Mouse (Mus musculus): ENCODE data around the gene Ankrd65.
A peak's percentile ranks its signal among the peaks of the same experiment; 100 is the strongest.

Gene Ankrd65

DNA sequence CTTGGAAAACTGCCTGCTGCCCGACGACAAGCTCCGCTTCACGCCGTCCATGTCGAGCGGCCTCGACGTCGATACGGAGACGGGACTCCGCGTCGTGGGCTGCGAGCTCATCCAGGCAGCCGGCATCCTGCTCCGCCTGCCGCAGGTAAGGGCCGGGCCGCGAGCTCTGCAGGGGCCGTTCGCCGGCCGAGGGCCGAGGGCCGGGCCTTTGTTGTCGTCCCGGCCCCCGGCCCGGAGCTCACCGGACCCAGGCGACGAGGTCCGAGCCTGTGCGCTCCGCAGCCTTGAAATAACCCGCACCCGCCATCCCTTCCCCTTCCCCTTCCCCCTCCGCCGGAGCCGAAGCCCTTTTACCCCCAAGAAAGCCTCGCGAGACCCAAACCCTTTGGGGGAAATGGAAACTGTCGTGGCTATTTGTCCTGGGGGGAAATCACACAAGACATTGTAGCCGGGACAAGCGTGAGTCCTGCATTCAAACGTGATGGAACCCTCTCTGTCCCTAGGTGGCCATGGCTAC is 22.5 kb downstream of the Ankrd65 start:
- DNase-seq (ENCODE audit: low read depth), result peak; percentile 50

DNA sequence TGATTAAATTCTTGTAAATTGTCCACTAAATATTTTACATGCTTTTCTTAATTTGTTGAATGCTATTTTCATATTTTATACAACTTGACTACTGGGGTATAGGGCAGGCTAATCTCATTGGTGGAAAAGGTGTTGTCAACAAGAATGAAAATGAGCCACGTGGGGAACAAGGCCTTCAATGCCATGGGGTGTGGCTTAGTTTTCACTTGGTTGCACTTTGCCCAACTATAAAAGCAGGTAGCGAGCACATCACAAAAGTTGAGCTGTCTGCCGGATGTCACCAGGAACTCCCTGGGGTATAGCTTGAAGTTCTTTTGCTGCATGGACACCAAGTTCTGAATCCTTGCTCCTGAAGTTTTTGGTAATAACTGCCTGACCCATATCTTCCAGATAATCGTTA is 27.3 kb downstream of the Ankrd65 start:
- DNase-seq (ENCODE audit: low read depth), result no peak

DNA sequence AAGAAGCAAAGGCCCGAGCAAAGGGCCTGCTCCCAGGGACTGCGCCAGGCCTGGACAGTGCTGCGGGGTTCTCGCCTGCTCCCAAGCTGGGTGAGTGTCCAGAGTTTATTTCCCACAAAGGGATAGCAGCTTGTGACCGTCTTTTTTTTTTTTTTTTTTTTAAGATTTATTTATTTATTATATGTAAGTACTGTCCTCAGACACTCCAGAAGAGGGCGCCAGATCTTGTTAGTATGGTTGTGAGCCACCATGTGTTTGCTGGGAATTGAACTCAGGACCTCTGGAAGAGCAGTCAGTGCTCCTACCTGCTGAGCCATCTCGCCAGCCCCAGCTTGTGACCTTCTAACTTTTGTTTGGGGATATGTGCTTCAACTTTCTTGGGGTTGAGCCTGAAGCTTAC is 30.8 kb downstream of the Ankrd65 start:
- DNase-seq (ENCODE audit: low read depth), result peak; percentile 65

DNA sequence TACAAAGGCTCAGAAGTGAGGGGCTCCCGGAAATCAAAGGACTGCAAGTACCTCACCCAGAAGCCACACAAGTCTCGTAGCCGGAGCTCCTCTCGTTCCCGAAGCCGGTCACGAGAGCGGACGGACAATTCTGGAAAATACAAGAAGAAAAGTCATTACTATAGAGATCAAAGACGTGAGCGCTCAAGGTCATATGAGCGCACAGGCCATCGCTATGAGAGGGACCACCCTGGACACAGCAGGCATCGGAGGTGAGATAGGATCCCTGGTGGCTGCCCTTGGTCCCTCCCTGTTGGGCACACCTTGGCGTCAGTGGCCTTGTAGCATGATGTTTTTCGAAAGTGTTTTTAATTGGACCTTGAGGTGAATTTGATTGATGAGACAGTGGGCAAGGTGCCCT is 33.2 kb downstream of the Ankrd65 start:
- DNase-seq (ENCODE audit: low read depth), result no peak

DNA sequence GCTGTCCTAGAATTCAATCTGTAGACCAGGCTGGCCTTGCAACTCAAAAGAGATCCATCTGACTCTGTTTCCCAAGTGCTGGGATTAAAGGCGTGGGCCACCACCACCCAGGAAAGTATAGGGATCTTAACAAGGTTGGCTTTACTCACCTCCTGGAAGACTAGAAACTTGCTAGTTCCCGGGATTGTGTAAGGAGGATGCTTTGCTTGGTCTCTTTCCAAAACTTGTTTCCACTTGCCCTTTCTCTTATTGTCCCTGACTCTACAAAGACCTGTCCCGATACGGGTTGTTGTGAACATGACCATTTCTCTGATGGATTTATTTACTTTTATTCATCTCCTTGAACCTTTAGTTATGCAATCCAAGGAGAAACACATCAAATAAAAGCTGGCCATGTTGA is 39.6 kb downstream of the Ankrd65 start:
- DNase-seq (ENCODE audit: low read depth), result no peak

DNA sequence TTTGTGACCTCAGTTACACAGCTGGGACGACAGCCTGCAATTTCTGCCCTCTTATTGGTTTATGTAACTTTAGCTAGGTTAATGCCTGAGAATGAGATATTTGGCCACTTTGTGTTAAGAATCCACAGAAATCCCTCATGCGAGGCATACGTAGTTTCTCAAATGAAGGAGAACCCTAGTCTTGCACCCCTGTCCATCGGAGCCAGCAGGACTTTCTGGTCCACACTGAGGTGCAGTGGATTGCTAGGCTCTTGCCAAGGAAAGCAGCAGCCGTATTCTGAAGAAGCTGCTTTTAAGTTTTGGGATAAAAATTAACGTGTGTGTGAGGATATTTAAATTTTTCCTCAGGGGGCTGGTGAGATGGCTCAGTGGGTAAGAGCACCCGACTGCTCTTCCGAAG is 40.4 kb downstream of the Ankrd65 start:
- peak; percentile 37 for DNase-seq (ENCODE audit: low read depth)

DNA sequence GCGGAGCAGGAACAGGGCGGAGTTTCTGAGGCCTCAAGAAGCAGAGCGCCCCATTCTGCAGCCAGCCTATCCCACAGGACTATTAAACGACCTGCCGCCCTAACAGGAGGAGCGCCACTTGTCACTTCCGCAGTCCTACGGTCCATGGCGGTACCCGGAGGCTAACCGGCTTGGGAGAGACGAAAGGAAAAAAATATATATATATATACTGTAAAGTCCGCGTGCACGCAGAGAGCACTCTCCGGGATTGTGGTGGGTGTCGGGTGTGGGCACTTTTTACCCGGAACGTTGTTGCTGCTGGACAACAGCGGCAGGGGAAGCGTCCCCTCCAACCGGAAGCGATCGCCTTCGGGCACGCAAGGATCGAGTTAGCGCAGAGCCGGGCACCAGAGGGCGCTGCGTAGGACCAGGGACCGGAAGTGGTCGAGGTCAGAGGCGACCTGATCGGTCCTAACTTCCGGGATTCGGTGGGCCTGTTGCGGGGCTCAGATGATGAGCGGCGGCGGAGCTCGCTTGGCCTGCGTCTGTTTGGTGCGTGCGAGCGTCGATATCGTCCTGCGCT is 41.0 kb downstream of the Ankrd65 start, which contains the start of gene Aurkaip1:
TSS of gene Aurkaip1 (plus strand) at position 68 of the 562 bp plus-strand sequence.
- peak; percentile 91 for DNase-seq (ENCODE audit: low read depth)

DNA sequence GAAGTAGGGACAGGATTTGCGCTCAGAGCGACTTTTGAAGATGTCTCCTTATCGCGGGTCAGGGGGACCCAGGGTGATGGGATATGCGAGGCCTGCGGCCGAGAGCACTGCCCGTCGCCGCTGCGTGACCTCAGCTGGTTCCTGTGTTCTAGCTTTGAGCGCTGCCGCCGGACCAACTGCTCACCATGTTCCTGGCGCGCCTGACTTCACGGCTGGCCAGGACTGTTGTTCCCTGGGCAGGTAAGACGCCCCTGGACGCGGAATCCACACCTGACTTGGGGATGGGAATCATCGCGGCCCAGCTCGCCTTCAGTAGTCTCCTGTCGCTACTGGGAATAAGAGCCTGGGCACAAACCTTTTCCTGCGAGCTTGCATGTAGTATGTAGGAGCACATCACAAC is 41.6 kb downstream of the Ankrd65 start:
- no peak for DNase-seq (ENCODE audit: low read depth)

DNA sequence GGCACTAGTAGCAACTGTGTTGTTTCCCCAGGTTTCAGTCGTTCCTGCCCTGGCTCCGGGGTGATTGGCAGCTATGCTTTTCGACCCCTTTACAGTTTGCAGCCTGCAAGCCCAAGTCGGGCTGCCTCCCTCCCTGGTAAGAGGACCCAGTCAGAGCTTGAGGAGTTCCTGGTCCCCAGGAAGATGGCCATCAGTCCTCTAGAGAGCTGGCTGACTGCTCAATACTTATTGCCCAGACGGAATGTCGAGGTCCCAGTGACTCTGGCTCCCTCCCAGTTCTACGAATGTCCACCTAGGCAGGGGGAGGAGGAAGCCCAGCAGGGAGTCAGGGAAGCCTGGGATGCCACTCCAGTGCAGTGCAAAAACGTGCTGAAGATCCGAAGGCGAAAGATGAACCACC is 42.1 kb downstream of the Ankrd65 start:
- no peak for DNase-seq (ENCODE audit: low read depth)

DNA sequence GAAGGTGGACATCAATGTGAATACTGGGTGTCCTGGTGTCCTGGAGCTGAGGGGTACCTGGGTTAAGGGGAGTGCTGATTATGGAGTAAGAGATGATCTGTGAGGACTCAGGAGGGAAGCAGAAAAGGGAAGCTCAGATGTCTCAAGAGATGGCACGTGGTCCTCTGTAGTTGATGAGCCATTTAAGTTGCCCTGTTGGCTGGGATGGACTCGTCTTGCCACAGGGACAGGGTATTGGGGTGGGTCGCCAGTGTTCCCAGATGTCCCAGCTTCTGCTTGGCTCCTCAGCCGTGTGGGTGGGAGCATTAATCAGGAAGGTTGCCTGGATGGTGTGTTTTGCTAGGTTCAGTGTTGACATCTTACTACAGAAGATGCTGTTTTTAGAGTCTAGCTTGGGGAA is 43.0 kb downstream of the Ankrd65 start:
- DNase-seq (ENCODE audit: low read depth), result no peak

DNA sequence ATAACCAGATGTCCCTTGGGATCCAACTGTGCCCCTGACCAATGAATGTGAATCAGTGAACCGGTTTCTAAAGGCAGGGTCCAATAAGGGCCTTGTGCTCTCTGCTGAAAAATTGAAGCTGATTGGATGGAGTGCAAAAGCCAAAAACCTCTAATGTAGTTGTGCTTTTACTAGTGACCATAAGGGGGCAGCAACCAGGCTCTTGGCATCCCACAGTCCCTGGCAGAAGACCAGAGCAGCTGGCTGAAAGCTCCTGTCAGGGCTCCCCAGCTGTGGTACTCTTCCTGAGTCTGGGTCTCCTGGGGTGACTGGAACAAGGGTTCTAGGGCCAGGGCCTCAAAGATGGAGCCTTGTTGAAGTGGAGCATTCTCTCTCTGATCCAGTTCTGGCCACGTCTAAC is 43.6 kb downstream of the Ankrd65 start:
- DNase-seq (ENCODE audit: low read depth), result peak; percentile 82

DNA sequence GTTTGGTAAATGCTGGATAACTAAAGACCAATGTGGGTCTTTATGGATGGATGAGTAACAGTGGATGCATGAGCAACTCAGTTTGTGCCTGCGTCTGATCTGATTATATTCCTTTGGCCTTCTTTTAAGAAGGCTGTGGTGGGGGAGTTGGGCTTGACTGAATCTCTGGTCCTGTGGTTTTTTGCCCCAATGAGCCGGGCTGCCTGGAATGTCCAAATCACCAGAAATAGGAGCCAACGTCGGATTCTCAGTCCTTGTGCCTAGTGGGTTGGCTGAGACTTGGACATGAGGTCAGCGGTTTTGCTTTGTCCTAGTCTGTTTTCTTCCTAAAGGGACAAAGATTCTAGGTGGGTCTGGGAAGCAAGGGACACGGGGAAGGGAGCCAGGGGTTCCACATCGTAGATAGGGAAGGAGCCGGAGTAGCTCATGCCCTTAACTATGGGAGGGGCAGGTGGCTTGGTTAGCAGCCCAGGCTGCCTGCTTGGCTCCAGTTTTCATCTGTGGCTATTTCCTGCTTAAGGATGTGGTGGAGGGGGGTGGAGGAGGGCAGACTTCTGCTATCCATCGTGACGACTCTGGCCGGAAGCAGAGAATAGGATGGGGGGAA is 47.3 kb downstream of the Ankrd65 start:
- DNase-seq (ENCODE audit: low read depth), result no peak

DNA sequence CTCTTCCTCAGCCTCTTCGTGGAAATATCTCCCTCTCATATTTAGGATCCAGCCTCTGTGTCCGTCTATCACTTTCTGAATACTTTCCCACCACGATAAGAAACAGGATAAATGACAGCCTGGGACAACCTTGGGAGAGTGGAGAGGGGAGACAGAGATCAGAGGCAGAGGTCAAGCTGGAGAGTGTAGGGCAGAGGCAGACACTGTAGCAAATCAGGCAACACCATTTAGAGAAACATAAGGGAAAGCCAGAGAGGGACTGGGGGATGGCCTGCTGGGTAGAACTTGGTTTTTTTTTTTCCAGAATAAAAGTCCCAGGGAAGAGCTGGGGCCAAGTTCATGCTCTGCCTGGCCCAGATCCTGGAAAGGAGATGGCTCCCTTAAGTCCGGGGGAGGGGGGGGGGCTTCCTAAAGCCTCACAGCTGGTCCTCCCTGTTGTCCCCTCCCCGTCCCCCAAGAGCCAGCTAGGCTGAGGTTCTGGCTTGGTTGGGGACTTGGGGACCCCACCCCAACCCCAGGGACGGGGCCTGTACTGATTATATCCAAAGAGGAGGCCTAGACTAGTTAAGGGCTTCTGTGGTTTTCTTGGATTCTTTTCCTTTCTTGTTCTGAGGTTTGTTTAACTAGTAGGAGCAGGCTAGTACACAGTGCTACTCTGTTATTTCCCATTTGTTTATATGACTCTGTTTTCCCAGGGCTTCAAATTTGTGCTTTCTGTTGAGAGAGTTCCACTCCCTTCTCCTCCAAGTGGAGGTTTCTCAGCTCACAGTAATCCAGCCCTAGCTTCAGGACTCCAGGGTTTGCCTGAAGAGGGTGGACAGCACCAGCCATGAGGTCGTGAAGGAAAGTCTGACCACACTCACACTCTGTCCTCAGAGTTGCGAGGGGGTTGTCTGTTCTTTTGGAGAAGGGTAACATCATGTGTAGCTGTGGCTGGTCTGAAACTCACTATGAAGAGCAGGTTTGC is 48.2 kb downstream of the Ankrd65 start:
- no peak for DNase-seq (ENCODE audit: low read depth)

DNA sequence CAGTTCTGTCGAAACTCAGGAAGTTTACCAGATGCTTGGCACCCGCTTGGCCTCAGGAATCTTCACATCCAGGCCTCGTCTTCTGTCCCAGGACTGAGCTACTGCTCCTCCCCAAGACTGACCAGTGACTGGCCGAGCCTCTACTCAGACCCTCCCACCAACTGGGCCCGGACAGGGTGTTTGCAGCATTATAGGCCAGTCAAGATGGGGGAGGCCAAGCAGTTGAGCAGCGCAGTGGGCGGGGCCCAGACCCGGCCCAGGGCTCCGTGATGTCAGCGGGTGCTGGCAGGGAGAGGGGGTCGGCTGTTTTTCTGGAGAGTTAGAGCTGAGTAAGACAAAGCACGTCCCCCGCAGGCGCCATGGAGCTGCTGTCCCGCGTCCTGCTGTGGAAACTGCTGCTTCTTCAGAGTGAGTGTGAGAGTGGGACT is 49.3 kb downstream of the Ankrd65 start, which contains the start of gene Mxra8:
TSS of gene Mxra8 (plus strand) at position 198 of the 428 bp plus-strand sequence.
- DNase-seq (ENCODE audit: low read depth), result no peak

DNA sequence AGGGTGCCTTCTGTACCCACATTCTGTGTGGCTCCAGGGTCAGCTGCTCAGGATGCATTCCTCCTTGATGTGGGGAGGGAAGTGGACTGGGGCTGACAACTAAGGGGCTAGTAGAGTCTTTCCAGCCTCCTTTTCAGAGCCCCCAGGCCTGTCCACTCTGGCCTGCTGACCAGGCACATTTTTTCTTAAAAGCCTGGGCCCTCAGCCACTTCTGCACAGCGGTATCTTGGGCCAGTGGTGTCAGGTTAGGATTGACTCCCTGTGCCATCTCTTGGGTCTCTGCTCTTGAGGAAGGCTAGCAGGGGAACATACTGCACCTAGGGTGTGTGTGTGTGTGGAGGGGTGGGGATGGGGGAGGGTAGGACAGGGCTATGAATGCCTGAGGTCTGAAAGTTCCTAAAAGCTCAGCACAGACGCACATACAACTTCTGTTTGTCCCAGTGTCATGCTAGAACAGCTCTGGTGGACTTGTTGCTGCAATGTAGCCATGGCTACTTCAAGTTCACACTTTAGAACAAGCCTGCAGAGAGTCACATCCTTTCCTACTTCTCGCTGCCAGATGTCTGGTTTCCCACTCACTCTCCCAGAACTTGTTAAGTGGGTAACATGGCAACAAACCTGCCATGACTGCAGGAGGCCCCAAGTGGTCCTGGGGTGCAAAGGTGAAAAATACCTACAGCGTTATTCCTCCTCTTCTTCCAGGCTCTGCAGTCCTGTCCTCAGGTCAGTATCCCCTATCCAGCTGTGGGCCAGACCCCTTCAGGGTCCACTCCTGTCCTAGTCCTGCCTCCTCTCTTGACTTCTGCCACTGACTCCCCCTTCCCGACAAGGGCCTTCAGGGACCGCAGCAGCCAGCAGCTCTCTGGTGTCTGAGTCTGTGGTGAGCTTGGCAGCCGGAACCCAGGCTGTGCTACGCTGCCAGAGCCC is 50.1 kb downstream of the Ankrd65 start:
- peak; percentile 46 for DNase-seq (ENCODE audit: low read depth)

DNA sequence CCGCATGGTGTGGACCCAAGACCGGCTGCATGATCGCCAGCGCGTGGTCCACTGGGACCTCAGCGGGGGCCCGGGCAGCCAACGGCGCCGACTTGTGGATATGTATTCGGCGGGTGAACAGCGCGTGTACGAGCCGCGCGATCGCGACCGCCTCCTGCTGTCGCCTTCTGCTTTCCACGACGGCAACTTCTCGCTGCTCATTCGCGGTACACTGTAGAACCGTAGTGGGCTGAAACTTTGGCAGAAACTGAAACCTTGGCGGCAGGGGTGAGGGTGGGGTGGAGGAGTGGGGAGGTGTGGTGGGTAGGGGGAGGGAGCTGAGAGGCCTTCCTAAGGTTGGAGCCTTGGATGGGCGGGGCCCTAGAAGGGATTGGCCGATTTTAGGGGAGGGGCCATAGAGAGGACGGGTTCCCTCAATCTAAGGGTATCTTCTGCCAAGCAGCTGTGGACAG is 50.8 kb downstream of the Ankrd65 start:
- peak; percentile 86 for DNase-seq (ENCODE audit: low read depth)

DNA sequence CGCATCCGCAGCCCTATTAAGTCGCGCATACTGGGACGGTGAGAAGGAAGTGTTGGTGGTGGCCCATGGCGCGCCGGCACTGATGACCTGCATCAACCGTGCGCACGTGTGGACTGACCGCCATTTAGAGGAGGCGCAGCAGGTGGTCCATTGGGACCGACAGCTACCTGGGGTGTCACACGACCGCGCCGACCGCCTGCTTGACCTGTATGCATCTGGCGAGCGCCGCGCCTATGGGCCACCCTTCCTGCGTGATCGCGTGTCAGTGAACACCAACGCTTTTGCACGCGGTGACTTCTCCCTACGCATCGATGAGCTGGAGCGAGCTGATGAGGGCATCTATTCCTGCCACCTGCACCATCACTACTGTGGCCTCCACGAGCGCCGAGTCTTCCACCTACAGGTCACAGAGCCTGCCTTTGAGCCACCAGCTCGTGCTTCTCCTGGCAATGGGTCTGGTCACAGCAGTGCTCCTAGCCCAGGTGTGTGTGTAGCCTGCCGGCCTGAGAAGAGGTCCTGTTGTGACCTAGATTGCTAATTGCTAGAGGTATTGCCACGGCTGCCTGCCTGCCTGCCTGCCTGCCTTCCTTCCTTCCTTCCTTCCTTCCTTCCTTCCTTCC is 51.5 kb downstream of the Ankrd65 start:
- peak; percentile 26 for DNase-seq (ENCODE audit: low read depth)

DNA sequence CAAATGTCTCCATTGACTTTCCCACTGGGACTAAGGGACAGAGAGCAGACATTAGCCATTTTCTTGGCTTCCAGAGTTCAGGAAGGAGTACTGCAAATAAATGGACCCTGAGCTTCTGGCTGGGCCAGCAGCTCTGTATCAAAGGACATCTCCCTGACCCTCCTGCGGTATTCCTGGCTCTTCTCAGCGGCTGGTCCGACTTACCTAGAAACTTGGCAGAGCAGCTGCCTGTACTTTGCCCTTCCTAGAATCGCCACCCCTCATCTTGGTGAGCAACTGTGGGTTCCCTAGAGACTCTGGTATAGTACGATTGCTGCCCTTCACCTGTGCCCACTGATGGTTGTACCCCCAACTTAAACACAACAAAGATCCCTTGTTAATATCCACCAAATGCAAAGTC is 53.0 kb downstream of the Ankrd65 start:
- no peak for DNase-seq (ENCODE audit: low read depth)

DNA sequence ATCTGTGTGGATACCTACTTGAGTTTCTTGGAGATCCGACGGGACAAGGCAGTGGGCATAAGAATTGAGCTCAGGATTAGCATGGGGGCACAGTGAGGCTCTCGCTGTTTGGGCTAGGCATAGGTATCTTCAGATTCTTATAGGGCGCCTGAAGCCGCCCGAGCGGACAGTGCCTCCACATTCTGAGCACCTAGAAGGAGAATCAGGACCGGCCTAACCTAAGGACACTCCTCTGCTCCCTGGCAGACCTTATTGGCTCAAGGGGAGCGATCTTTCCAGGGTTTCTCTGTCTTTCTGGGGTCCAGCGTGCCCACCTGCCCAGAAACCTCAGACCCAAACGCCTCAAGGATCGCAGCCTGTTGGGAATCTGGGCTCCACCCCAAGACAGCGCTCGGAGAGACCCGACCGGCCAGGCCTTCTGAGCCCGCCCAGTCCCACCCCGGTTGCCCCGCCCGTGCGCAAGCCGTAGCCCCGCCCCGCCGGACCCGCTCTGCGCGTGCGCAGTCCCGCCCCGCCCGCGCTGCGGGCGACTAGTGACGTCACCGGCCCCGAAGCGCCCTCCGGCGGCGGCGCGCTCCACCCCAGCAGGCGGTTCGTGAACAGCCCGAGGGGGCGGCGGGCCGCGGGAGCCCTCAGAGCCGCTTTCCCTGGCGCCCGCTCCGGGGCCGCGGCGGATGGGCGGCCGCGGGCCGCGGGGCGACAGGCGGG is 56.8 kb downstream of the Ankrd65 start, which contains the start of gene Dvl1:
TSS of gene Dvl1 (plus strand) at position 532 of the 708 bp plus-strand sequence.
- DNase-seq (ENCODE audit: low read depth), result peak; percentile 96
